Mouse (Mus musculus) layer of hippocampus, postnatal 36 days (tissue): ENCODE measurements around the gene Pde3a. TPM values are rescaled to one million over a fixed set of nuclear protein-coding genes. Genes with fewer than 3 reads are reported as not detected.

Source experiments
- DNase-seq, 2 experiments: peaks; one replicate each; pipeline ENCODE4 v3.0.0; 2022
- total RNA-seq, 2 experiments: library from RNA; stranded (reverse); gene quantifications; 2 replicates each; pipeline ENCODE4 v1.2.3; 2021

Pde3a gene
- 1 to 10 TPM; 2.4 to 2.9 TPM for total RNA-seq

GRCm38 (mm10) chr6:141248691-141249584 lies at the start of gene Pde3a:
Gene Pde3a, plus strand, starts transcription at chr6:141249269.
- peak in 1 of 2 experiments; percentile 9 for DNase-seq

GRCm38 (mm10) chr6:141200173-141200615 lies 48.9 kb upstream of the Pde3a start:
- DNase-seq = no peak

- DNase-seq = no peak
Observed at GRCm38 (mm10) chr6:141207531-141207930, 41.5 kb upstream of the Pde3a start.

GRCm38 (mm10) chr6:141208283-141208872 lies 40.7 kb upstream of the Pde3a start:
- no peak for DNase-seq

GRCm38 (mm10) chr6:141210021-141210420 lies 39.0 kb upstream of the Pde3a start:
- no peak for DNase-seq

- DNase-seq = no peak
Observed at GRCm38 (mm10) chr6:141221081-141221480, 28.0 kb upstream of the Pde3a start.

- DNase-seq = no peak
Observed at GRCm38 (mm10) chr6:141226851-141227657, 22.0 kb upstream of the Pde3a start.

GRCm38 (mm10) chr6:141227658-141228005 lies 21.4 kb upstream of the Pde3a start:
- DNase-seq = no peak

- DNase-seq = no peak
Observed at GRCm38 (mm10) chr6:141232756-141233382, 16.2 kb upstream of the Pde3a start.

GRCm38 (mm10) chr6:141241809-141242208 lies 7.3 kb upstream of the Pde3a start:
- no peak for DNase-seq

- DNase-seq = no peak
Observed at GRCm38 (mm10) chr6:141245089-141245488, 4.0 kb upstream of the Pde3a start.

GRCm38 (mm10) chr6:141246391-141246790 lies 2.7 kb upstream of the Pde3a start:
- no peak for DNase-seq

GRCm38 (mm10) chr6:141248081-141248480 lies 988 bp upstream of the Pde3a start:
- no peak for DNase-seq

- DNase-seq = peak; percentile 31 to 39
Observed at GRCm38 (mm10) chr6:141249585-141250295, 671 bp downstream of the Pde3a start.

- no peak for DNase-seq
Observed at GRCm38 (mm10) chr6:141250296-141250629, 1.2 kb downstream of the Pde3a start.

GRCm38 (mm10) chr6:141250984-141251383 lies 1.9 kb downstream of the Pde3a start:
- no peak for DNase-seq

GRCm38 (mm10) chr6:141252520-141252919 lies 3.5 kb downstream of the Pde3a start:
- no peak for DNase-seq

- DNase-seq = no peak
Observed at GRCm38 (mm10) chr6:141254956-141255355, 5.9 kb downstream of the Pde3a start.

- DNase-seq = no peak
Observed at GRCm38 (mm10) chr6:141256896-141257295, 7.8 kb downstream of the Pde3a start.

- no peak for DNase-seq
Observed at GRCm38 (mm10) chr6:141257434-141258202, 8.5 kb downstream of the Pde3a start.

GRCm38 (mm10) chr6:141265257-141265656 lies 16.2 kb downstream of the Pde3a start:
- DNase-seq = no peak
